Mouse (Mus musculus): ENCODE measurements around the gene Cdh22.

The Cdh22 gene

DNA sequence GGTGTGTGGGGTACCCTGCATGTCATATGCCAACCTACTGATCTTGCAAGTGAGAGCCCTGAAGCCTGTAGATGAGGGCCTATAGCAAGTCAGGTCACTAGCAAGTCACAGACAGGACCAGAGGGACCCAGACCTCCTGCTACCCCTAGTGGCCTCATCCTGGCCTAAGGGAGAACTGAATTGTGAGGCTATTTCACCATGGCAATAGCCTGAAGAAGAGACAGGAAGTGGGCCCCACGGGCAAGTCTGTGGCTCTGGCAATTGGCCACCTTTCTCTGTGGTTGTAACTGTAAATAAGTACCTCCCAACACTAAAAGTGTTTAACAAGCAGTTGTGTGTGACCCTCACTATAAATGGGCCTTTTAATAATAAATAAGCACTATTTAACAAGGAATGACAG, 16.2 kb upstream of the Cdh22 start:
- in situ Hi-C loops (cut with MboI) = no loop called here

DNA sequence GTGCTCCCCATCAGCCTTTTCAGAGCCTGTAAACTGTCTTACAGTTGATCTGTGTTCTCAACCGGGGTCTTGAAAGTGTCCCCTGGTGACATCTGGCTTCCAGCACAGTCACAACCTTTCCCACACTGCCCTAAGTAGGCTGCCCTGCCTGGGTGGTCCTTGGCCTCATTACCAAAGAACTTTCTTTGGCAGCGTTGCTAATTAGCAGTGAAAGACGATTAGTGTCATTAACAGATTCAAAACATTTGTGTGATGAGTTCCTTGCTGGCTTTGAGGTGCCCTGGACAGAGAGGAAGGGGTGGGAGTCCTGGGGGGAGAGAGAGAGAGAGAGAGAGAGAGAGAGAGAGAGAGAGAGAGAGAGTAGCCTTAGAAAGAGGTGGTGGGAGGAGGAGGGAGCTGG, 14.3 kb upstream of the Cdh22 start:
- in situ Hi-C loops (cut with MboI) = no loop called here

DNA sequence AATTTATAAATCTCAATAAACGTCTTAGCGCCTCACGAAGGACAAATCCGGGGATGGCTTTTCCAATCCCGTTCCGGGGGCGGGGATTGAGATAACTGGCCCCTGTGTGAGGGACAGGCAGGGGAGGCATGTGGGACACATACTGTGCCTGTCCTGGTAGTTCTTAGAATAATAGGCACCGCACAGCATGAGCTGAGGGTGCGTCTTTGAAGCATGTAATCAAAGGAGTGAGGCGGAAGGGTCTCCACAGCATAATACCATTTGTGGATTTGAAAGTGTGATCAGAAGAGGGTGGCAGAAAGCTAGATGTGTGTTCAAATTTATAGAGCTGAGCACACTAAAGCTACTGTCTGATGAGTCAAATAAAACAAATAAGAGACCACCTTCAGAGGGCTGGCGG, 11.7 kb upstream of the Cdh22 start:
- in situ Hi-C loops (cut with MboI) = no loop called here

DNA sequence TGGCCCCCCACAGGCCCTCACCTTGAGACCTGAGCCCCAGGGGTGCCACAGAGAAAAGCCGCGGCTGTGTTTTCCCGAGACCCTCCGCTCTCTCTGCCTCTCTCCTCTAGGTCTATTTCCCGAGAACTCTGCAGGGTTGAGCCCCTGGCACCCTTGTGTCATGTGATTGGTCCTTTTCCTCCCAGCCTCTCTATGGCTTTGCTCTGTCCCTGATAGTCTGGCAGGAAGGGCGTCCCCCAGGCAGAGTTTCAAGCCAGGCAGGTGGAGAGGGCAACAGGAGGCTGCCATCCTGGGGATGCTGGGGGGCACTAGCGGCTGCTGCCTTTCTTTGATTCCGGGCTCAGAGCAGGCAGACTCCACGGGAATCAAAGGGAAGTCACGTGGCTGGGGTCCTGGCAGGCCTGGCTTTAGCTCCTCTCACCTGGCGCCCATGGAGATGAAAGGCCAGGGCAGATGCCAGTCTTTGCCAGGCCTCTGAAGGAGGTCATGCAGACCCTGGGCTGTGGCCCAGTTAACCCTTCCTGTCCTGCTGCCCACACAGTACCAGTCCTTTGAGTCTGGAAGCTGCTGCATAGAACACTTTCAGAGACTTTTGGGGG, 8.6 kb upstream of the Cdh22 start:
- in situ Hi-C loops (cut with MboI) = no loop called here

- in situ Hi-C loops (cut with MboI) = no loop called here
Measured at GRCm38 (mm10) chr2:165242575-165242974, 7.9 kb upstream of the Cdh22 start.

DNA sequence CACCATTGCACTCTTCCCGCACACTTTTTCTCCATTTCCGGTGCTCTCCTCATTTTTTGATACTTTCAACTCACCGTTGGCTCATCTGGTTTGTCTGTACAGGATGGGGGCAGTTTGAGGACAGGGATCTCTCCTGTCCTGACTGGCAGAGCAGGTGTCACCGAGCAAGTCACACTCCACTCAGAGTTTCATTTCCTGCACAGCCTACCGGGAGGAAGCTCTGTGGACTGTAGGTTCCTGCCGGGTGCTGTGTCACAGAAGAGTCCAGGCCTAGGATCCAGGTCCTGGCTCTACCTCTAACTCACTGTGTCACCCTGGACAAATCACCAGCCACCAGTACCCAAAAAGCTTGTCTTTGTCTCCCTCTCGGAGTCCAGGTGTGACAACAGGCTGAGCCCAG, 7.1 kb upstream of the Cdh22 start:
- in situ Hi-C loops (cut with MboI) = no loop called here

GRCm38 (mm10) chr2:165240371-165240770, 5.7 kb upstream of the Cdh22 start:
- in situ Hi-C loops (cut with MboI) = no loop called here

GRCm38 (mm10) chr2:165239533-165240144, 5.0 kb upstream of the Cdh22 start:
- in situ Hi-C loops (cut with MboI) = no loop called here

- in situ Hi-C loops (cut with MboI) = no loop called here
Measured at GRCm38 (mm10) chr2:165238416-165239145, 3.9 kb upstream of the Cdh22 start.

GRCm38 (mm10) chr2:165234291-165234612, 401 bp downstream of the Cdh22 start:
- in situ Hi-C loops (cut with MboI) = no loop called here

DNA sequence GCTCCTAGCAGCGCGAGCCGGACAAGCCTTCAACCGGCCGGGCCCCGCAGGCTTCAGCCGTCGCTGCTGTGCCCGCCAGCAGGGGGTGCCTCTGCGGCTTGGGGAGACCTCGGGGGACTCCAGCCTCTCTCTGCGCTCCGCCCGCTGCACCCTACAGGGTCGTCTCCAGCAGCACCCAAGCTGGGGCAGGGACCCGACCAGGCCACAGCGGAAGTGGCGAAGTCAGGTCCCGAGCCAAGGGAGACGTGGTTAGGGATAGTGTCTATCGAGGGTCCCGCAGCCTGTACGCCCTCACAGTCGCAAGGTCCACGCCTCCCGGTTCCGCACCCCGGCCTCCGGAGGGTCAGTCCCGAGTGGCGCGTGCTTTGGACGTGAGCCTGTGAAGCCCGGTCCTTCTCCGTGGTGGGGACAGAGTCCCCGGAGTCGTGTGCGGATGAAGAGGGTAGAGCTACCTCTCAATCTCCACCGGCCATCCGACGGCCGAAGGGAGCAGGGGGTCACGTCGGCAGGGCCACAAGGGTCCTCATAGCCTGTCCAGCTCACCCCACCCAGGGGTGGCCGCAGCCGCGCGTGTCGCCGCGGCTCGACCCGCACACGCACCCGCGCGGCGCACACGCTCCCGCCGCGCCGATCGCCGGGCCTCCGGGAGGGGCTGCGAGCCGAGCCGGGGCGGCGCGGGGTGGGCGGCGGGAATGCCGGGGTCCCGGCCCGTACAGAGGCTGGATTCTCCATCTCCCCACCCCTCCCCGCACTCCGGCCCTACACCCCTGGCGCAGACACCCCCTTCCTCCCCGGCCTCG, 962 bp downstream of the Cdh22 start:
- in situ Hi-C loops (cut with MboI) = no loop called here

DNA sequence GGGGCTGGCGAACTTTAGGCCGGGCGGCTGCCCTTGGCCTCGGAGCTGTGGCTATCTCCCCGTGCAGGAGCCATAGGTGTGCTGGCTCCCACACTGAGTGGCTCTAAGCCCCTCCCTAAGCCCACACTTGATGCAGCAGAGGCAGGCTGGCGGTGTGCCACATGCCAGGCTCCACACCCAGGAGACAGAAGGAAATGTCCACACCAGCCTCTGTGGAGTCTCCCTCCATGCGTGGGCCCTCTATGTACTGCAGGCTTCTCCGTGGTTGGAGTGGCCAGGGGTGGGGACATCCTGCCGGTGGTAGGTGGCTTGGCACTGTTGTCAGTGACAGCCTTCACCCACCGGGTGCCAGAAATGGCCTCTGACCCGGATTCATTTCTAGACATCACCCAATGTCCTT, 5.6 kb downstream of the Cdh22 start:
- in situ Hi-C loops (cut with MboI) = no loop called here

- in situ Hi-C loops (cut with MboI) = no loop called here
Measured at GRCm38 (mm10) chr2:165223837-165224236, 10.8 kb downstream of the Cdh22 start.

DNA sequence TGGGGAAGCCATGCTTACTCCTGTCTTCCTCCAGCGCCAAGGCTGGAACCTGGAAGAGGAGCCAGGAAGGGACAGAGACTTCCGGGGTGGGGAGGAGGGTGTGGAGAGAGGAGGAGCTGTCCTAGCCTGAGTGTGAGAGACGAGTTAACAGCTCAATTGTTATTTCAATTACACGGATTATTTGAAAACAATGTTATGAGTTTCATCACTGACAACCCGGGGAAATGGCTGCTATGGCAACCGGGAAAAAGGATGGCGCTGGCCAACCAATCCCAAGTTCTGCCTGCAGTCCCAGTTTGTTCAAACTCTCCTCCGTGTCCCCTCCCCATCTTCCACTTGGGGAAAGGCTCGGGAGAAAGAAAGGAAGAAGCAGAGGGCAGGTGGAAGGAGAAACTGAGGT, 12.7 kb downstream of the Cdh22 start:
- in situ Hi-C loops (cut with MboI) = no loop called here

DNA sequence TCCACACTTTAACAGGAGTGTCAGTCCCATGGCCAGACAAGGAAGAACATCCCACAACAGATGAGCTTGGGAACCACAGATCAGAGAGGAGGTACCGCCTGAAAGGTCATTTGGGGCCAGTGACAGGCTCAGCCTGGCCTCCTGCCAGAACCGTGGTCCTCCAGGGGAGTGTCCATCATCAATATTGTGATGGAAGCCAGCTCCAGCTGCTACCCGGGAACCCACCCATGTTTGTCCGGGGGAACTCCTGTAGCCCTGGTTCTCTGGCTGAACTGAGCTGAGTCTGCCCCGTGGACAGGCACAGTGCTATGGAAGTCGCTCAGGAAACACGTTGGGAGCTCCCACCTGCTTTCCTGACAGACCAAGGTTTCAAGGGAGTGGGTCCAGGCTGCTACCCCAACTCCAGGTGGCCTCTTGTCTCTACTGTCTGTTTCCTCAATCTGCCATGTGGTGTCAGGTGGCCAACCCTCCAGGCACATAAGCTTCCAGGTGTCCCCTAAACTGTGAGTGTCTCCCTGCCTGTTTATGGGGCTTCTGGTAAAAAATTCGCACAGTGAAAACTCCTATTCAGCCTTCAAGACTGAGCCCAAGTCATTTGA, 14.2 kb downstream of the Cdh22 start:
- in situ Hi-C loops (cut with MboI) = no loop called here

GRCm38 (mm10) chr2:165218954-165219353, 15.7 kb downstream of the Cdh22 start:
- in situ Hi-C loops (cut with MboI) = no loop called here

DNA sequence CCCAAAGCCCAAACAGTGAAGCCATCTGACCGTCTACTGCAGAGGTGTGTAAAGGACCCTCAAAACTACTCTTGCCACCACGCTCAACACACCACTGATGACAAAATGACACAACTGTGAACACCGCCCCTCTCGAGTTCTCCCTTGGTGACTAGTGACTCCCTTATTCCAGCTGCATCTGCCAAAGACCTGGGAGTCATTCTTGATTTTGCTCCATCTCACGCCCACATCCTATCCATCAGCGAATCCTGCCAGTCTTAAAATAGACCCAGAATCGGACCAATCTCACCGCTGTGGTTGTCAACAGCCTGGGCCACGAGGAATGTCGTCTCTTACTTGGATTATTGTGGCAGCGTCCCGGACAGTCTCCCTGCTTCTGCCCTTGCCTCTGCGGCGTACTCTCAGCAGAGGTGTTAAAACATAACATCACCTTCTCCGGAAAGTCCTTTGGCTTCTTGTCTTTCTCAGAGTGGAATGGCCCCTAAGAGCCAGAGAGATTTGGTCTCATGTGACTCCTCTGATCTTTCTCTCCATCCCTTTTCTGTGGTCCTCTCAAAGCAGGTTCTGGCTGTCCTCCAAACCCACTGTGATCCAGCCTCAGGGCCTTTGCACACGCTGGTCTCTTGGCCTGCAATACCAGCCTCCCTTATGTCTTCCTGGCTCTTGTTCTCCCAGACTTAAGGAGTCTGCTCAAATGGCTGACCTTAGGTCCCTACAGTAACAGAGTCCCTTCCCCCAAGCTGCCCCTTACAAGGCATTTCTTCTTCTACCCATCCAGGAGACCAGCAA, 17.1 kb downstream of the Cdh22 start:
- in situ Hi-C loops (cut with MboI) = no loop called here

DNA sequence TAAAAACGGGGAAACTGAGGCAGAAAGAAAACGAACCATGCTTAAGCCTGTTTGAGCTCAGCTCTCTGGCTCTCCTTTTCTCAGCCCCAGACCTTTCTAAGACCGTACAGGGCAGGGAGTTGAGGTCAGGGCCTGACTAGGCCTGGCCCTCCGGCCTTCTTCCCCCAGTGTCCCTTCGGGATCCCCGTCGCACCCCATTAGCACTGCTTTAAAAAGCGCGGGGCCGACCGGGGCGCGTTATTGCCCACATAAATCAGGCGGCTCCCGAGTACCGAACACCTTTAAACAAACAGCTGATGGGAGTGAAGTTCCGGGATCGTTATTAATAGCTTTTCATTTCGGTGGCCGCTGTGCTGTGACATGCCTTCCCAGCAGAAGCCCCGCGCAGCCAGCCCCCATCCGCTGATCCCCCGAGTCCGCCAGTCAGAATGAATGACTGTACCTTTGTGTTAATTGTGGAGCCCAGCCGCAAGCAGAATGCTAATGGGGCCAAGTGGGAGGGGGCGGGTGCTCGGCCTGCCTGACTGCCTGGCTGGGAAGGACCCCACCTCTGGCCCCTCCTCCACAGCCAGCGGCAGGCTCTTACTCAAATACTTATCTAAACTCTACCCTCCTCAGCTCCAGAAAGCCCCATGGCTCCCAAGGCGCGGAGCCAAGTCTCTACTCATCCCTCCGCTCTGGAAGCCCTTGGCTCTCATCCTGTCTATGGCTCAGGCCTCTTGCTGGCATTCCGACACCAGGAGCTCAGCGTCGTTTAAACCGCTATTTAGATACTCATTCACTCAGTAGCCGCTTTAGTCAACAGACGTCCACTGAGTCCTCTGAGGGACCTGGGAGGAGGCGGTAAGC, 19.3 kb downstream of the Cdh22 start:
- in situ Hi-C loops (cut with MboI) = no loop called here

DNA sequence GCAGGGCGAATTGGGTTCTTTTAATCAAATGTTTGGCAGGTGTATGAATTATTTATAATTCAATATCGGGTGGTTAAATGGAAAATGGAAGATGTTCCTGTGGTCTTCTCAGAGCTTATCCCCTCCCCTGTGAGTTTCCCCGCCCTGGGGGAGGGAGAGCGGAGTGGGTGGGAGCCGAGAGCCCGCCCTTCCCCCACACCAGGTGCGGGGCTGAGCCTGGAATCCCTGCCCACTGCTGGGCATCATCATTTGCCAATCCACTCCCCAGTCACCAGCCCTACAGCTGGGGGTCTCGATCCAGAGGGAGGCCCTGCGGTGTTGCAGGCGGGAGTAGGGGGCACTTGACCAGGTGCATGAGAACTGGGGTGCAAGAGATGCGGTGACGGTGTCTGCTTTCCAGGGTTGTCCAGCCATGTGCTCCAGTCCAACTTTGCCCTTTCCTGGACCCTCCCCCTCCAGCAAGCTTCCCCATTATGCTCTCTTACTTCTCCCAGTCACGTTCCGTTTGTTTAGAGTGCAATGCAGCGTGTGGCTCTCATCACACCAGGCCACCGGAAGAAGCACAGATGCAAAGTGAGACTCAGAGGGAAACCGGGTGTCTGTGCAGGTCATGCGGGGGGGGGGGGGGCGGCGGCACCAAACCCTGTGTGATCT, 23.1 kb downstream of the Cdh22 start:
- in situ Hi-C loops (cut with MboI) = no loop called here

DNA sequence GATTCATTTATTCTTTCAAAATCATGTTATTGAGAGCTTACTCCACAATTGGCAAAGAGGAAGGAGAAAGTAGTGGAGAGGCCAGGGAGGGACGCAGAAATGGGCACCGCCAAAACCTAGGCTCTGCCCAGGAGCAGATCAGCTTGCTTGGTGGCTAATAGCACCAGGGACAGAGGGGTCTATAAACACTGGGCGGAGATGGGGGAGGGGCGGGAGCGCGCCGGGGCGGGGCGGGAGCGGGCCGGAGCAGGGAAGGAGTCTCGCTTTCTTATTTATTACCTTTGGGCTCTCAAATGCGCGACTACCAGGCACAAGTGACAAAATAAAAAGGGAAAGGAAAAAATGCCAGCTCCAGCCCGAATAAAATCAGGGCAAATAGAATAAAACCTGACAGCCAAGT, 23.7 kb downstream of the Cdh22 start:
- in situ Hi-C loops (cut with MboI) = no loop called here

Data from mature B cell (primary cell).